Mouse (Mus musculus) neural tube, embryonic 14.5 days (tissue): ENCODE measurements around the gene Il21r. TPM values are rescaled to one million over a fixed set of nuclear protein-coding genes. Genes with fewer than 3 reads are reported as not detected.
A peak's percentile ranks its signal among the peaks of the same experiment; 100 is the strongest.

ENCODE experiments used
- ATAC-seq: fragments of 200-750 bp; cut with Nextera tagmentation; 2 replicates; pipeline ENCODE4 v1.8.0; 2017; ENCODE audit warnings: low read depth, mild to moderate bottlenecking, moderate TSS enrichment, moderate library complexity
- H3K27ac ChIP-seq: fragments of 300-500 bp; sonication (generic); 2 replicates; pipeline ENCODE4 v1.5.1; 2014; ENCODE audit warnings: low read depth, mild to moderate bottlenecking, control low read depth, low read length, moderate library complexity, mixed read lengths
- H3K27me3 ChIP-seq: fragments of 300-500 bp; sonication (generic); 2 replicates; pipeline ENCODE4 v1.6.1; 2014; ENCODE audit warnings: low read length; ENCODE audit not compliant: control insufficient read depth, insufficient read depth
- H3K36me3 ChIP-seq: fragments of 300-500 bp; sonication (generic); 2 replicates; pipeline ENCODE4 v1.6.1; 2014; ENCODE audit warnings: low read length, mixed read lengths; ENCODE audit not compliant: control insufficient read depth, insufficient read depth
- H3K4me1 ChIP-seq: fragments of 300-500 bp; sonication (generic); 2 replicates; pipeline ENCODE4 v1.6.1; 2014; ENCODE audit warnings: low read length; ENCODE audit not compliant: control insufficient read depth, insufficient read depth
- H3K4me2 ChIP-seq: fragments of 300-500 bp; sonication (generic); 2 replicates; pipeline ENCODE4 v1.6.1; 2014; ENCODE audit warnings: mild to moderate bottlenecking, low read depth, low read length, control low read depth
- H3K4me3 ChIP-seq: fragments of 300-500 bp; sonication (generic); 2 replicates; pipeline ENCODE4 v1.5.1; 2014; ENCODE audit warnings: low read depth, low read length, control low read depth, mixed read lengths
- H3K9ac ChIP-seq: fragments of 300-500 bp; sonication (generic); replicated peaks from 2 replicates; pipeline ENCODE4 v1.6.1; 2014; ENCODE audit warnings: low read depth, mild to moderate bottlenecking, control low read depth, low read length, mixed read lengths
- H3K9me3 ChIP-seq: fragments of 300-500 bp; sonication (generic); 2 replicates; pipeline ENCODE4 v1.6.1; 2016; ENCODE audit warnings: low read length; ENCODE audit not compliant: control insufficient read depth
- WGBS: fragments of 180-500 bp; shearing (Covaris S2); extraction: QIAGEN DNeasy Blood & Tissue Kit; methylation state at CpG from one replicate; pipeline ENCODE4 v1.1.7; 2014; 5-methylcytosine and 5-hydroxymethylcytosine counted together
- polyA plus RNA-seq: library from polyadenylated mRNA; unstranded; fragments of >200 nt; fragmentation: Nextera tagmentation; extraction: Ambion mirVana; gene quantifications from 2 replicates; pipeline ENCODE4 v1.2.1, GENCODE M21; 2014

Il21r gene
- polyA plus RNA-seq, 1 experiment from 2014 or later = not detected

- 77% methylated on average over 8 of the region's 8 CpGs for WGBS
- Histone ChIP-seq H3K36me3 (peaks cover 77% of the 10 kb centered on the region), H3K27me3 (no peaks in the 10 kb centered on the region), H3K27ac (0 out of 2 replicates have a peak overlapping the region, but pooled peaks have one; percentile 16), H3K4me1 (no peaks in the 10 kb centered on the region), H3K4me3 (no peak overlapping the region), H3K9me3 (no peaks in the 10 kb centered on the region), H3K9ac (no peak overlapping the region), H3K4me2 (no peak overlapping the region)
- ATAC-seq = no peak
Measured at GRCm38 (mm10) chr7:125678756-125679155, 75.5 kb downstream of the Il21r start.

GRCm38 (mm10) chr7:125679936-125680335 is 76.7 kb downstream of the Il21r start:
- ATAC-seq = no peak
- Histone ChIP-seq H3K36me3 (peaks cover 70% of the 10 kb centered on the region), H3K9ac (no peak overlapping the region), H3K27me3 (no peaks in the 10 kb centered on the region), H3K27ac (no peak overlapping the region), H3K4me1 (no peaks in the 10 kb centered on the region), H3K4me2 (no peak overlapping the region), H3K9me3 (no peaks in the 10 kb centered on the region), H3K4me3 (no peak overlapping the region)
- WGBS = 93% methylated on average over 9 of the region's 9 CpGs

Other genes starting within 250 kb of the Il21r start
- 4.9 TPM in 2 replicates for gene Kdm8, start 158.8 kb upstream of the Il21r start, polyA plus RNA-seq
- gene Nsmce1, start 111.8 kb upstream of the Il21r start, polyA plus RNA-seq = 91.9 and 92.8 TPM in 2 replicates
- 2.4 and 5.1 TPM in 2 replicates for gene Il4ra, start 51.3 kb upstream of the Il21r start, polyA plus RNA-seq
- 35.4 and 41.9 TPM in 2 replicates for gene Gtf3c1, start 104.4 kb downstream of the Il21r start, polyA plus RNA-seq
- gene D430042O09Rik, start 104.5 kb downstream of the Il21r start, polyA plus RNA-seq = 6.8 and 7.2 TPM in 2 replicates